Comparison of ENCODE assay signal across 32 mouse cellular contexts in the genomic region with DNA sequence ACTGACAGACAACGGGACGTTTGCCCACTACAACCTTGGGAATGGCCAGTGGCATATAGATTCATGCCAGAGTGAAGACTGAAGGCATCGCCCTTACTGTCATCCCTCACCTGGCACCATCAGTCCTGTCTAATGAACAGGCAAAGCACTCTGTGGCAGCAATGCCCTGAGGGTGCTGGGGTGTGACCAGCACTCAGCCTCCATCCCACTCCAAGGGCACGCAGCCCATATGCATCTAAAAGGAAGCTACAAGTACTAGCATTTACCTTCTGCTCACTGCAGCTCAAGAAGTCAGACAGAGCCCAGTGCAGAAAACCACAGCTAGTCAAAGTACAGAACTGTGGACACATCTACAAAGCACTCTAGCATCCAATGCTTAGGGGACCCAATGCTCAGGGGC.
"Had no signal": no experiment of that assay in that cellular context is flagged by ENCODE, and none has a peak within 500 bp of the region (broad histone marks: within the 10 kb centered on the region; RNA-seq: fewer than 3 reads in every experiment).

No protein-coding gene starts in this region.

- H3K4me1 ChIP-seq: limb, embryonic 12.5 days; limb, embryonic 15.5 days; liver, embryonic 12.5 days; liver, embryonic 13.5 days; liver, embryonic 15.5 days; lung, embryonic 15.5 days; megakaryocyte, embryonic 14.5 days; midbrain, embryonic 10.5 days; midbrain, embryonic 12.5 days; midbrain, embryonic 13.5 days; midbrain, embryonic 15.5 days; neural tube, embryonic 12.5 days; neural tube, embryonic 13.5 days had no signal

- H3K4me3 ChIP-seq: limb, embryonic 12.5 days; limb, embryonic 13.5 days; limb, embryonic 15.5 days; liver, embryonic 12.5 days; liver, embryonic 13.5 days; liver, embryonic 15.5 days; lung, embryonic 15.5 days; megakaryocyte, embryonic 14.5 days; midbrain, embryonic 10.5 days; midbrain, embryonic 12.5 days; midbrain, embryonic 13.5 days; midbrain, embryonic 15.5 days; myocyte; neural tube, embryonic 12.5 days; neural tube, embryonic 13.5 days had no signal

- H3K36me3 ChIP-seq: limb, embryonic 13.5 days; limb, embryonic 15.5 days had no signal

- H3K9ac ChIP-seq: limb, embryonic 12.5 days; limb, embryonic 13.5 days; limb, embryonic 15.5 days; liver, embryonic 12.5 days; liver, embryonic 13.5 days; liver, embryonic 14.5 days; liver, embryonic 15.5 days; liver, postnatal 0 days; lung, embryonic 14.5 days; lung, embryonic 15.5 days; midbrain, embryonic 12.5 days; midbrain, embryonic 13.5 days; midbrain, embryonic 15.5 days; neural tube, embryonic 12.5 days; neural tube, embryonic 13.5 days had no signal

- H3K9me3 ChIP-seq: limb, embryonic 12.5 days; limb, embryonic 13.5 days; limb, embryonic 15.5 days; liver, embryonic 12.5 days; liver, embryonic 13.5 days; liver, embryonic 15.5 days; lung, embryonic 15.5 days; megakaryocyte, embryonic 14.5 days; midbrain, embryonic 10.5 days; midbrain, embryonic 12.5 days; midbrain, embryonic 13.5 days; midbrain, embryonic 15.5 days; neural tube, embryonic 12.5 days; neural tube, embryonic 13.5 days had no signal

- DNase-seq: left cerebral cortex, postnatal 4 days; liver; liver, embryonic 13.5 days; liver, postnatal 0 days; lung, adult 18-20 months; lung, adult 2 months; lung, embryonic 14.5 days; lung, postnatal 10 days; lung, postnatal 14 days; lung, postnatal 36 days; lung, postnatal 4 days; midbrain, embryonic 14.5 days had no signal

- H3K27ac ChIP-seq: limb, embryonic 12.5 days; limb, embryonic 13.5 days; limb, embryonic 15.5 days; liver, embryonic 12.5 days; liver, embryonic 13.5 days; liver, embryonic 14.5 days; liver, embryonic 15.5 days; lung, embryonic 15.5 days; macrophage; midbrain, embryonic 10.5 days; midbrain, embryonic 12.5 days; midbrain, embryonic 13.5 days; midbrain, embryonic 15.5 days; neural tube, embryonic 12.5 days; neural tube, embryonic 13.5 days had no signal

- H3K4me2 ChIP-seq: limb, embryonic 12.5 days; limb, embryonic 13.5 days; limb, embryonic 15.5 days; liver, embryonic 11.5 days; liver, embryonic 12.5 days; liver, embryonic 13.5 days; liver, embryonic 15.5 days; lung, embryonic 14.5 days; lung, embryonic 15.5 days; midbrain, embryonic 11.5 days; midbrain, embryonic 12.5 days; midbrain, embryonic 13.5 days; midbrain, embryonic 15.5 days; neural tube, embryonic 12.5 days; neural tube, embryonic 13.5 days had no signal

- H3K27me3 ChIP-seq: limb, embryonic 12.5 days; limb, embryonic 13.5 days; limb, embryonic 15.5 days; liver, embryonic 12.5 days; liver, embryonic 13.5 days; liver, embryonic 15.5 days; lung, embryonic 15.5 days; megakaryocyte, embryonic 14.5 days; midbrain, embryonic 12.5 days; midbrain, embryonic 13.5 days; midbrain, embryonic 15.5 days; neural tube, embryonic 12.5 days; neural tube, embryonic 13.5 days had no signal

- ATAC-seq: liver, embryonic 12.5 days; liver, postnatal 0 days; lung, postnatal 0 days; midbrain, embryonic 13.5 days; midbrain, embryonic 15.5 days; midbrain, embryonic 16.5 days had no signal
